ENCODE assay signal across 13 mouse cellular contexts in the genomic region with DNA sequence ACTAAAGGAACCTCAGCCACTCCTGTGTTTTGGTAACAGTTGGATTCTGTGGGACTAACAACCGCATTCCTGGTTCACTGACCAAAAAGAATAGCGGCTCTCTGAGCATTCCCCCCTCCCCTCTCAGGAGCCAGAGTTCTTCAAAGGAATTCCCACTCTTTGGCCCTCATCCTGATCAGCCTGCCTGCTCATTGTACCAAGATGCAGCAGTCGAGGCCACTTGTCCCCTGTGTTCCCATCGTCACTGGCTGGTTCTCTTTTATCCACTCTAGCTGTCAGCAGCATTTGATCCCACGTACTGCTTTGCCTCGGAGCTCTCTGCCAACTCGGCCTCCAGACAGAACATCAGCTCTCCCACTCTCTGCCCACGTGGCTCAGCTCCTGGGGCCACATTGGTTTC. TPM values are rescaled to one million over a fixed set of nuclear protein-coding genes. Genes with fewer than 3 reads are reported as not detected.
A peak's percentile ranks its signal among the peaks of the same experiment; 100 is the strongest.
DNase-seq lines count a peak whose midpoint lies in the region; ATAC-seq and TF ChIP-seq lines count a peak whose summit lies in the region.
"Had no signal": no experiment of that assay in that cellular context is flagged by ENCODE, and none has a peak within 500 bp of the region (broad histone marks: within the 10 kb centered on the region; RNA-seq: fewer than 3 reads in every experiment).

No protein-coding gene starts in this region.

- intact Hi-C loops in left cerebral cortex, adult 2 months (cut with DNase I) = no loop called here
- intact Hi-C loops in left cerebral cortex, postnatal 10 days (cut with DNase I) = no loop called here

- no peaks in the 10 kb centered on the region for H3K9me3 ChIP-seq in forebrain, embryonic 11.5 days (ENCODE audit: control insufficient read depth, low read length)
- H3K9me3 ChIP-seq in hindbrain, postnatal 0 days (ENCODE audit: low read length) = no peaks in the 10 kb centered on the region
- H3K9me3 ChIP-seq in intestine, embryonic 15.5 days = no peaks in the 10 kb centered on the region

- ATAC-seq in forebrain, embryonic 11.5 days (replicated peaks; ENCODE audit: low FRiP score) = peak; percentile 77
- peak; percentile 48; the same call in 1 of the 2 replicates for ATAC-seq in hindbrain, postnatal 0 days
- no peak for ATAC-seq in intestine, embryonic 15.5 days
- ATAC-seq: activated CD4-positive, CD25-positive, alpha-beta regulatory T cell, adult 4 months had no signal

- no peak overlapping the region for H3K9ac ChIP-seq in forebrain, embryonic 11.5 days (ENCODE audit: low read length)
- no peak overlapping the region for H3K9ac ChIP-seq in hindbrain, postnatal 0 days (replicated peaks; ENCODE audit: low read length)
- no peak overlapping the region for H3K9ac ChIP-seq in intestine, embryonic 15.5 days

- TF ChIP-seq POLR2A in brain, embryonic 14.5 days (IDR thresholded peaks at IDR 0.05; ENCODE audit: borderline replicate concordance, extremely low read depth, insufficient read depth, insufficient read length, poor library complexity, severe bottlenecking) = no peak

- DNase-seq in left cerebral cortex, adult 2 months (ENCODE audit: extremely low spot score in 1 of 2, low spot score in 2 of 2) = peak; percentile 13 to 19
- DNase-seq in left cerebral cortex, postnatal 10 days (ENCODE audit: extremely low spot score in 1 of 2, low spot score in 2 of 2) = no peak
- peak; percentile 70 for DNase-seq in brain, embryonic 14.5 days (ENCODE audit: low read depth)
- DNase-seq in forebrain, embryonic 11.5 days (ENCODE audit: low spot score) = peak; percentile 55
- DNase-seq in hindbrain, postnatal 0 days (ENCODE audit: low spot score) = peak; percentile 8
- no peak for DNase-seq in urinary bladder, postnatal 4 days (ENCODE audit: low spot score in 2 of 2)
- DNase-seq in kidney, postnatal 36 days = no peak

- WGBS in forebrain, embryonic 11.5 days = 8% methylated on average over 8 of the region's 8 CpGs
- WGBS in hindbrain, postnatal 0 days = 14% methylated on average over 8 of the region's 8 CpGs
- WGBS in intestine, embryonic 15.5 days = 67% methylated on average over 8 of the region's 8 CpGs

- H3K27me3 ChIP-seq in forebrain, embryonic 11.5 days (ENCODE audit: control insufficient read depth, insufficient read depth, low read length) = no peaks in the 10 kb centered on the region
- no peaks in the 10 kb centered on the region for H3K27me3 ChIP-seq in hindbrain, postnatal 0 days (ENCODE audit: insufficient read depth, low read length)
- no peaks in the 10 kb centered on the region for H3K27me3 ChIP-seq in intestine, embryonic 15.5 days (replicated peaks)

- no peak for TF ChIP-seq CTCF in left cerebral cortex, adult 2 months (IDR thresholded peaks at IDR 0.05)
- no peak for TF ChIP-seq CTCF in brain, embryonic 14.5 days (IDR thresholded peaks at IDR 0.05; ENCODE audit: borderline replicate concordance, extremely low read depth, insufficient read depth, insufficient read length)
- TF ChIP-seq CTCF in hindbrain, postnatal 0 days (IDR thresholded peaks at IDR 0.05; ENCODE audit: low read depth) = no peak

- H3K4me2 ChIP-seq in forebrain, embryonic 11.5 days (ENCODE audit: low read depth, low read length, severe bottlenecking) = no peak overlapping the region
- H3K4me2 ChIP-seq in hindbrain, postnatal 0 days (ENCODE audit: low read depth, low read length) = no peak overlapping the region
- no peak overlapping the region for H3K4me2 ChIP-seq in intestine, embryonic 15.5 days (replicated peaks)

- H3K36me3 ChIP-seq in forebrain, embryonic 11.5 days (ENCODE audit: control insufficient read depth, insufficient read depth, low read length) = no peaks in the 10 kb centered on the region
- H3K36me3 ChIP-seq in hindbrain, postnatal 0 days (ENCODE audit: insufficient read depth, low read length) = no peaks in the 10 kb centered on the region
- no peaks in the 10 kb centered on the region for H3K36me3 ChIP-seq in intestine, embryonic 15.5 days

- peaks cover 5% of the 10 kb centered on the region; the same call in 1 of the 2 replicates for H3K4me1 ChIP-seq in forebrain, embryonic 11.5 days (replicated peaks; ENCODE audit: control insufficient read depth, insufficient read depth, low read length)
- no peaks in the 10 kb centered on the region for H3K4me1 ChIP-seq in hindbrain, postnatal 0 days (ENCODE audit: insufficient read depth, low read length)
- 0 out of 2 replicates have a peak, but pooled peaks cover 4% of the 10 kb centered on the region for H3K4me1 ChIP-seq in intestine, embryonic 15.5 days (replicated peaks)

- no peak overlapping the region for H3K27ac ChIP-seq in left cerebral cortex, adult 2 months
- 0 out of 2 replicates have a peak overlapping the region, but pooled peaks have one; percentile 1 for H3K27ac ChIP-seq in forebrain, embryonic 11.5 days (ENCODE audit: low read depth, low read length)
- no peak overlapping the region for H3K27ac ChIP-seq in hindbrain, postnatal 0 days
- H3K27ac ChIP-seq in intestine, embryonic 15.5 days = no peak overlapping the region
- H3K27ac ChIP-seq: kidney, postnatal 0 days; stomach, postnatal 0 days had no signal

- H3K4me3 ChIP-seq in left cerebral cortex, adult 2 months = no peak overlapping the region
- no peak overlapping the region for H3K4me3 ChIP-seq in forebrain, embryonic 11.5 days (ENCODE audit: low read depth, low read length)
- no peak overlapping the region for H3K4me3 ChIP-seq in hindbrain, postnatal 0 days (ENCODE audit: low read length)
- no peak overlapping the region for H3K4me3 ChIP-seq in intestine, embryonic 15.5 days (replicated peaks)

RNA-seq across cellular contexts. Expression of a gene that starts 41.3 kb away (rescaled TPM):
- total RNA-seq in left cerebral cortex, adult 2 months (2021) = not detected
- total RNA-seq in left cerebral cortex, postnatal 10 days (2021) = not detected
- polyA plus RNA-seq in brain, embryonic 14.5 days (2012; rRNA removed) = 0.04 and 0.11 TPM in 2 replicates
- polyA plus RNA-seq in forebrain, embryonic 11.5 days (2014; fragmentation: Nextera tagmentation; extraction: Ambion mirVana) = not detected in 2 replicates
- total RNA-seq in hindbrain, postnatal 0 days (2014; rRNA removed) = 0.07 and 0.68 TPM in 2 replicates
- 0.16 and 0.29 TPM in 2 replicates for polyA plus RNA-seq in hindbrain, postnatal 0 days (2015; fragmentation: Nextera tagmentation; extraction: Ambion mirVana)
- 16.3 and 18.3 TPM in 2 replicates for polyA plus RNA-seq in intestine, embryonic 15.5 days (2015; fragmentation: Nextera tagmentation; extraction: Ambion mirVana)
- total RNA-seq: heart, postnatal 10 days had no signal
- polyA plus RNA-seq: activated CD4-positive, CD25-positive, alpha-beta regulatory T cell, adult 4 months; cortical plate, adult 2 months had no signal

Comparison
In these comparisons a context has a peak if more than half of its experiments do, and no peak if none do; other contexts are left out.
1. DNase-seq: peak in left cerebral cortex, adult 2 months (2 of 2), brain, embryonic 14.5 days (single experiment), forebrain, embryonic 11.5 days (single experiment) and hindbrain, postnatal 0 days (single experiment); none in left cerebral cortex, postnatal 10 days (0 of 2), urinary bladder, postnatal 4 days (0 of 2) and kidney, postnatal 36 days (0 of 2).
2. RNA of a gene that starts 41.3 kb away (polyA plus RNA-seq): 16.3 to 18.3 TPM in intestine, embryonic 15.5 days; 0.16 to 0.29 TPM in hindbrain, postnatal 0 days, 0.04 to 0.11 TPM in brain, embryonic 14.5 days and not detected in forebrain, embryonic 11.5 days; every median in the first group is over 10 times any median in the second.